Comparison of ENCODE assay signal across 15 mouse cellular contexts in genomic region chr7:138620080-138620684, GRCm38 (mm10).
DNase-seq lines count a peak whose midpoint lies in the region.
"Had no signal": no experiment of that assay in that cellular context is flagged by ENCODE, and none has a peak within 500 bp of the region (broad histone marks: within the 10 kb centered on the region; RNA-seq: fewer than 3 reads in every experiment).

No protein-coding gene starts in this region.

- intact Hi-C loops in heart, postnatal 36 days (cut with DNase I), result no loop called here

- peak; percentile 1 for DNase-seq in heart, adult 8-10 months (ENCODE audit: low spot score)
- DNase-seq in heart, postnatal 36 days, result no peak
- peak; percentile 47 to 66 for DNase-seq in right cerebral cortex, postnatal 10 days (ENCODE audit: low spot score in 2 of 2)
- no peak for DNase-seq in right cerebral cortex, postnatal 36 days (ENCODE audit: low spot score in 2 of 2)
- peak; percentile 23 to 29 for DNase-seq in frontal cortex, postnatal 10 days (ENCODE audit: low spot score in 2 of 2)
- peak; percentile 6 for DNase-seq in right cerebral cortex, postnatal 4 days
- DNase-seq in ovary, postnatal 10 days (ENCODE audit: low spot score), result no peak
- no peak for DNase-seq in neural tube, embryonic 10.5 days (ENCODE audit: extremely low spot score, low spot score)
- DNase-seq: adrenal gland, postnatal 36 days; cerebellum, adult 8-10 months; gastrocnemius, postnatal 14 days; heart, adult 2 months; kidney, adult 18-20 months; liver; midbrain, embryonic 14.5 days had no signal

Comparison
In these comparisons a context has a peak if more than half of its experiments do, and no peak if none do; other contexts are left out.
1. DNase-seq: peak in heart, adult 8-10 months (single experiment), right cerebral cortex, postnatal 10 days (2 of 2), frontal cortex, postnatal 10 days (2 of 2) and right cerebral cortex, postnatal 4 days (single experiment); none in heart, postnatal 36 days (0 of 2), right cerebral cortex, postnatal 36 days (0 of 2), ovary, postnatal 10 days (single experiment) and neural tube, embryonic 10.5 days (single experiment).